Mouse (Mus musculus) urinary bladder, postnatal 25 days (tissue): ENCODE data around the gene Apln.

ENCODE experiments used
- DNase-seq: peaks from one replicate; pipeline ENCODE4 v3.0.0; 2022; ENCODE audit warnings: low spot score

Apln gene

GRCm38 (mm10) chrX:48016906-48017601, 17.6 kb downstream of the Apln start:
- no peak for DNase-seq

- DNase-seq: no peak
Observed at GRCm38 (mm10) chrX:48011656-48012055, 23.0 kb downstream of the Apln start.

GRCm38 (mm10) chrX:48006062-48006461, 28.6 kb downstream of the Apln start:
- no peak for DNase-seq

- DNase-seq: no peak
Observed at GRCm38 (mm10) chrX:48004786-48005185, 29.9 kb downstream of the Apln start.

- DNase-seq: no peak
Observed at GRCm38 (mm10) chrX:48001151-48001550, 33.5 kb downstream of the Apln start.

- no peak for DNase-seq
Observed at GRCm38 (mm10) chrX:47998412-47998811, 36.2 kb downstream of the Apln start.

- DNase-seq: peak; percentile 77
Observed at GRCm38 (mm10) chrX:47992606-47993005, 42.0 kb downstream of the Apln start.

GRCm38 (mm10) chrX:47988024-47988423, 46.6 kb downstream of the Apln start:
- peak; percentile 18 for DNase-seq

GRCm38 (mm10) chrX:47985000-47985619, 49.5 kb downstream of the Apln start:
- DNase-seq: peak; percentile 13

- no peak for DNase-seq
Observed at GRCm38 (mm10) chrX:47977078-47977477, 57.6 kb downstream of the Apln start.

- no peak for DNase-seq
Observed at GRCm38 (mm10) chrX:47976551-47976950, 58.1 kb downstream of the Apln start.
